Mouse (Mus musculus): ENCODE measurements around the gene Ccng1. TPM values are rescaled to one million over a fixed set of nuclear protein-coding genes. Genes with fewer than 3 reads are reported as not detected.
"Not testable (repeated sequence)": the region's sequence is repeated elsewhere in the genome, so short reads cannot be mapped to it uniquely, and the experiment has no call there.

Gene Ccng1
- polyA plus RNA-seq, 1 experiment from 2014 or later, result 48.4 TPM

DNA sequence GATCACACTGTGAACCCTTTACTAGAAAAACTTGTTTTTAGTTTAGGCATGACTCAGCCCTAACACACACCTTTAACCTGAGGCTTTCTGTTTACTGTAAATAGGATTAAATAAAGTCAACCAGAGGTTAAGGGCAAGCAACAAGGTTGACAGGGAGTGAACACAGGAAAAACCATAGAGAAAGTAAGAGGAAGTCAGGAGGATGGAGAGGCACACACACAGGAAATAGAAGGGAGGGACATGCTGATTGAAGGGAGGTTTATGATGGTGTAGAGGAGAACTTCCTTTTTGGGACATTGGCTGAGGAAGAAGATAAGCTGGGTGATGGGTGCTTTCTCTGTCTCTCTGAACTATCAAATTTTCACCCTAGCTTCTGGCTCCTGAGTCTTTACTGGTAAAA, 36.8 kb downstream of the Ccng1 start:
- no peaks in the 10 kb centered on the region for H3K27me3 ChIP-seq
- H3K4me3 ChIP-seq (replicated peaks), result no peak overlapping the region
- no peaks in the 10 kb centered on the region for H3K9me3 ChIP-seq (replicated peaks)
- no peak overlapping the region for H3K9ac ChIP-seq
- H3K27ac ChIP-seq (replicated peaks), result no peak overlapping the region
- no peaks in the 10 kb centered on the region for H3K4me1 ChIP-seq
- peaks cover 65% of the 10 kb centered on the region for H3K36me3 ChIP-seq
- H3K4me2 ChIP-seq (replicated peaks), result no peak overlapping the region
- ATAC-seq (ENCODE audit: insufficient number of reproducible peaks, low FRiP score, low TSS enrichment, low read depth), result no peak

DNA sequence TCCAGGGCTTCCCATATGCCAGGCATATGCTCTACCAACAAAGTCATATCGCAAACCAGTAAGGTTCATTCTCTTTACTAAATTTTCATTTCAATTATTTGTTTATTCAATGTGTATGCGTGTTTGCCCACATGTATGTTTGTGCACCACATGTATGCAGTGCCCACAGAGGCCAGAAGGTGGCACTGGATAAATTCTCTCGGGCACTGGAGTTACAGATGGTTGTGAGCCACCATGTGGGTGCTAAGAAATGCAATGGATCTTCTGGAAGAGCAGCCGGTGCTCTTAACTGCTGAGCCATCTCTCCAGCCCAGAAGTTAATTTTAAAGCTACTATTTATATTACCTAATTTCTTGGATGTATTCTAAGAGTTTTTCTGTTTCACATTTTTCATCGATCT, 39.6 kb downstream of the Ccng1 start:
- no peak for ATAC-seq (ENCODE audit: insufficient number of reproducible peaks, low FRiP score, low TSS enrichment, low read depth)
- Histone ChIP-seq H3K4me1 (no peaks in the 10 kb centered on the region), H3K27me3 (no peaks in the 10 kb centered on the region), H3K36me3 (peaks cover 51% of the 10 kb centered on the region), H3K9me3 (replicated peaks) (no peaks in the 10 kb centered on the region), H3K9ac (no peak overlapping the region), H3K4me3 (replicated peaks) (no peak overlapping the region), H3K4me2 (replicated peaks) (no peak overlapping the region), H3K27ac (replicated peaks) (no peak overlapping the region)
- WGBS, result 92% methylated on average over 5 of the region's 5 CpGs

DNA sequence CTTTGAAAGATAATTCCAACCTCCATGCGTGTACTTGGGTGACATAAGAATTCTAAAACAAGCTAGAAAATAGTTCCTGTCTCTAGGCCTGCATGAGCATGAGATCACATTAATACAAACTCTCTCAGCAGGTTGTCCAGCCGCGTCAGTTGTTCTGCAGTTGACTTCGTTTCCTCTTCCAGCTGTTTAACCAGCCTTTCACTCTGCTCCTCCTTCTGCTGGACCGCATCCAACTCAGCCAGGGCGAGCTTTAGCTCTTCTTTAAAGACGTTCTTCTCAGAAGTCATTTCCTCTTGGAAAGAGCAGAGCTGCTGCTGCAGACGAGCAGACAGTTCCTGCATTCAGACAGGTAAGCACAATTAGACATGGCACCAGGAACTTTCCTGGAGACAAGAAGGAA, 41.3 kb downstream of the Ccng1 start:
- H3K27me3 ChIP-seq, result no peaks in the 10 kb centered on the region
- 74% methylated on average over 8 of the region's 8 CpGs for WGBS
- peaks cover 56% of the 10 kb centered on the region for H3K36me3 ChIP-seq
- no peak overlapping the region for H3K4me2 ChIP-seq (replicated peaks)
- ATAC-seq (ENCODE audit: insufficient number of reproducible peaks, low FRiP score, low TSS enrichment, low read depth), result no peak
- H3K4me1 ChIP-seq, result no peaks in the 10 kb centered on the region
- H3K9me3 ChIP-seq (replicated peaks), result no peaks in the 10 kb centered on the region
- H3K4me3 ChIP-seq (replicated peaks), result no peak overlapping the region
- no peak overlapping the region for H3K27ac ChIP-seq (replicated peaks)
- no peak overlapping the region for H3K9ac ChIP-seq

DNA sequence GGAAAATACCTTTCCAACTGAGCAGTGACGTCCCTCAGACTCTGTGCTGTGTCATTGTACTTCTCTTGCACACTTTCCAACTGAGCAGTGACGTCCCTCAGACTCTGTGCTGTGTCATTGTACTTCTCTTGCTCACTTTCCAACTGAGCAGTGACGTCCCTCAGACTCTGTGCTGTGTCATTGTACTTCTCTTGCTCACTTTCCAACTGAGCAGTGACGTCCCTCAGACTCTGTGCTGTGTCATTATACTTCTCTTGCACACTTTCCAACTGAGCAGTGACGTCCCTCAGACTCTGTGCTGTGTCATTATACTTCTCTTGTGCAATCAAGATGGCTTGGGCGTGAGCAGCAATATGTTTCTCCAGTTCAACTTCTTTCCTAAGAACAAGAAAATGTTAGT, 45.2 kb downstream of the Ccng1 start:
- WGBS, result 94% methylated on average over 6 of the region's 6 CpGs
- H3K4me2 ChIP-seq (replicated peaks); H3K4me1 ChIP-seq; ATAC-seq (ENCODE audit: insufficient number of reproducible peaks, low FRiP score, low TSS enrichment, low read depth); H3K27me3 ChIP-seq; H3K9ac ChIP-seq; H3K9me3 ChIP-seq (replicated peaks); H3K4me3 ChIP-seq (replicated peaks); H3K27ac ChIP-seq (replicated peaks): not testable (repeated sequence)
- H3K36me3 ChIP-seq, result peaks cover 48% of the 10 kb centered on the region

Other genes with a start within 250 kb of the Ccng1 start
- 96.0 and 107 TPM in 2 replicates for gene Mat2b, start 60.1 kb downstream of the Ccng1 start, polyA plus RNA-seq (2015; fragmentation: Nextera tagmentation; extraction: Ambion mirVana)
- gene Hmmr, start 21.9 kb downstream of the Ccng1 start, polyA plus RNA-seq (2015; fragmentation: Nextera tagmentation; extraction: Ambion mirVana), result 35.1 and 35.5 TPM in 2 replicates
- gene Nudcd2, start 21.6 kb downstream of the Ccng1 start, polyA plus RNA-seq (2015; fragmentation: Nextera tagmentation; extraction: Ambion mirVana), result 118 and 124 TPM in 2 replicates

Measured in embryonic facial prominence, embryonic 15.5 days (tissue).